Mouse (Mus musculus) lung, postnatal 0 days (tissue): Measurements from ENCODE around the gene Ablim2.

ENCODE experiments used
- CTCF ChIP-seq: IDR thresholded peaks from 2 replicates; pipeline ENCODE4 v1.5.1; 2016; ENCODE audit warnings: antibody characterized with exemption, mild to moderate bottlenecking
- EP300 ChIP-seq: IDR thresholded peaks from 2 replicates; pipeline ENCODE4 v1.6.1; 2016; ENCODE audit warnings: antibody characterized with exemption, mild to moderate bottlenecking, control low read depth

DNA sequence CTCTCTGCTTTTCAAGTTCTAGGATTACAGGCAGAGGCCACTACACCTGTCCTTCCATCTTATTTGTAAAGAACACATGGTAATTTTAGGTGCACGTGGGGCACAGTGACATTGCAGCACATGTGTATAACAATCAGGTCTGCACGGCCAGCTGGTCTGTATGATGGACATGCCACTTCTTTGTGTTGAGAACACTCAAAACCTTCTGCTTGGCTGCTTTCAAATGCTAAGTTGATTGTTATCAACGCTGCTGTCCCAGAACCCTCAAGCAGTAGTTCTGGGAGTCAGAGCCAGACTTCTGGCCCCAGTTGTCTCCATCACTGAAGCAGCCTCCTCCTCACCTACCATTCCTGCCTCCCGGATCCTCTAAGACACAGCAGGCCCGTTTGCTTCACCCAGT is 159.0 kb downstream of the Ablim2 start:
- TF ChIP-seq CTCF: no peak
- no peak for TF ChIP-seq EP300
